Mouse (Mus musculus) NIH3T3 (cell line): Measurements from ENCODE around the gene Sct.

Experiments used
- DNase-seq: peaks from one replicate; pipeline ENCODE4 v3.0.0-alpha.2; 2012; ENCODE audit warnings: low read depth

Gene Sct

GRCm38 (mm10) chr7:141230570-141230969 is 48.4 kb downstream of the Sct start:
- no peak for DNase-seq

- no peak for DNase-seq
These were observed 49.2 kb downstream of the Sct start for GRCm38 (mm10) chr7:141229702-141230101.
